16 mouse cellular contexts compared by ENCODE assay signal in the genomic region with DNA sequence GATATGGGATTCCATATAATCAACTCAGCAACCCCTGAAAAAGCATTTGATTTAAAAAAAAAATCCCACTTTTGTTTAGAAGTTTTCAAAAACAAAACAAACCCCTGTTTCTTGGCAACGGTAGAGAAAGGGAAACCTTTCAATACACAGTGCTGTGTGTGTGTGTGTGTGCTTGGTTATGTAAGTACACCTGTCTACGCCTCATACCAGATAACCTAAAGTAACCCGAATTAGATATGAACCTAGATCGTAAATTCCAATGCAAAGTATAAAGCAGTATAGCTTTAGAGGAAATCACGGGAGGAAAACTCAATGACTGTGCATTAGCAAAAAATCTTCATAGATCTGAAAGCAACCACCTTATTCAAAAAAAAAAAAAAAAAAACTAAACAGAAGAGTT.
"Had no signal": no experiment of that assay in that cellular context is flagged by ENCODE, and none has a peak within 500 bp of the region (broad histone marks: within the 10 kb centered on the region; RNA-seq: fewer than 3 reads in every experiment).

No protein-coding gene starts in this region.

- H3K4me3 ChIP-seq: neural tube, embryonic 12.5 days; neural tube, embryonic 13.5 days; neural tube, embryonic 15.5 days; stomach, embryonic 15.5 days had no signal

- H3K27ac ChIP-seq: neural tube, embryonic 12.5 days; neural tube, embryonic 13.5 days; neural tube, embryonic 15.5 days; stomach, embryonic 15.5 days; stomach, postnatal 0 days had no signal

- H3K4me2 ChIP-seq: neural tube, embryonic 12.5 days; neural tube, embryonic 13.5 days; neural tube, embryonic 15.5 days; stomach, embryonic 15.5 days had no signal

- H3K9me3 ChIP-seq: neural tube, embryonic 12.5 days; neural tube, embryonic 13.5 days; neural tube, embryonic 15.5 days; stomach, embryonic 15.5 days had no signal

- H3K4me1 ChIP-seq: neural tube, embryonic 12.5 days; neural tube, embryonic 13.5 days; neural tube, embryonic 15.5 days; stomach, embryonic 15.5 days had no signal

- H3K9ac ChIP-seq: neural tube, embryonic 12.5 days; neural tube, embryonic 13.5 days; neural tube, embryonic 15.5 days; stomach, embryonic 15.5 days had no signal

- H3K36me3 ChIP-seq: neural tube, embryonic 12.5 days; neural tube, embryonic 13.5 days; neural tube, embryonic 15.5 days; stomach, embryonic 15.5 days had no signal

- H3K27me3 ChIP-seq: neural tube, embryonic 12.5 days; neural tube, embryonic 13.5 days; neural tube, embryonic 15.5 days; stomach, embryonic 15.5 days had no signal

- DNase-seq: retina, postnatal 1 day; right cerebral cortex, adult 18-20 months; right cerebral cortex, postnatal 14 days; right cerebral cortex, postnatal 25 days; right cerebral cortex, postnatal 4 days; spleen, adult 18-20 months; thymus, adult 2 months; thymus, postnatal 14 days; thymus, postnatal 25 days; thymus, postnatal 36 days; thymus, postnatal 4 days had no signal
